Mouse (Mus musculus): ENCODE measurements around the gene Rnasel.

GRCm38 (mm10) chr1:153778205-153778604 lies 29.0 kb downstream of the Rnasel start:
- TF ChIP-seq CTCF (IDR thresholded peaks at IDR 0.05; ENCODE audit: low read depth) = no peak
- TF ChIP-seq EP300 (IDR thresholded peaks at IDR 0.05; ENCODE audit: low read depth) = no peak
